Mouse (Mus musculus): ENCODE measurements around the gene Alpk3. TPM values are rescaled to one million over a fixed set of nuclear protein-coding genes. Genes with fewer than 3 reads are reported as not detected.

Gene Alpk3
- polyA plus RNA-seq, 1 experiment from 2014 or later: 0.11 TPM

Other genes with a start within 250 kb of the Alpk3 start
- 29.2 and 29.3 TPM in 2 replicates for gene Iqgap1, start 231.6 kb upstream of the Alpk3 start, polyA plus RNA-seq (2016; fragmentation: Nextera tagmentation; extraction: Ambion mirVana)
- gene Zscan2, start 196.7 kb upstream of the Alpk3 start, polyA plus RNA-seq (2016; fragmentation: Nextera tagmentation; extraction: Ambion mirVana): 3.0 and 3.5 TPM in 2 replicates
- gene Wdr73, start 156.3 kb upstream of the Alpk3 start, polyA plus RNA-seq (2016; fragmentation: Nextera tagmentation; extraction: Ambion mirVana): 49.1 and 52.0 TPM in 2 replicates
- 7.0 and 7.4 TPM in 2 replicates for gene Nmb, start 152.5 kb upstream of the Alpk3 start, polyA plus RNA-seq (2016; fragmentation: Nextera tagmentation; extraction: Ambion mirVana)
- 188 and 190 TPM in 2 replicates for gene Sec11a, start 109.8 kb upstream of the Alpk3 start, polyA plus RNA-seq (2016; fragmentation: Nextera tagmentation; extraction: Ambion mirVana)
- gene Zfp592, start 63.9 kb upstream of the Alpk3 start, polyA plus RNA-seq (2016; fragmentation: Nextera tagmentation; extraction: Ambion mirVana): 15.6 and 16.3 TPM in 2 replicates
- 0.05 TPM in 1 of 2 replicates, not detected in the other for gene Slc28a1, start 57.2 kb downstream of the Alpk3 start, polyA plus RNA-seq (2016; fragmentation: Nextera tagmentation; extraction: Ambion mirVana)
- gene Pde8a, start 156.0 kb downstream of the Alpk3 start, polyA plus RNA-seq (2016; fragmentation: Nextera tagmentation; extraction: Ambion mirVana): 2.2 and 2.4 TPM in 2 replicates

Measured in embryonic facial prominence, embryonic 10.5 days (tissue).